14 mouse cellular contexts compared by ENCODE assay signal in genomic region chr9:119010156-119010710, GRCm38 (mm10). TPM values are rescaled to one million over a fixed set of nuclear protein-coding genes. Genes with fewer than 3 reads are reported as not detected.
DNase-seq lines count a peak whose midpoint lies in the region; ATAC-seq and TF ChIP-seq lines count a peak whose summit lies in the region.
"Had no signal": no experiment of that assay in that cellular context is flagged by ENCODE, and none has a peak within 500 bp of the region (broad histone marks: within the 10 kb centered on the region; RNA-seq: fewer than 3 reads in every experiment).

No protein-coding gene starts in this region.

- H3K4me2 ChIP-seq in hindbrain, embryonic 14.5 days (replicated peaks): no peak overlapping the region
- 0 out of 2 replicates have a peak overlapping the region, but pooled peaks have one; percentile 5 for H3K4me2 ChIP-seq in embryonic facial prominence, embryonic 13.5 days
- H3K4me2 ChIP-seq in limb, embryonic 14.5 days (replicated peaks; ENCODE audit: low read depth, low read length, severe bottlenecking): no peak overlapping the region
- H3K4me2 ChIP-seq in stomach, embryonic 14.5 days (replicated peaks; ENCODE audit: low read depth, low read length): no peak overlapping the region
- H3K4me2 ChIP-seq: hindbrain, embryonic 15.5 days had no signal

- H3K9me3 ChIP-seq in hindbrain, embryonic 10.5 days: no peaks in the 10 kb centered on the region
- no peaks in the 10 kb centered on the region for H3K9me3 ChIP-seq in hindbrain, embryonic 14.5 days (ENCODE audit: control insufficient read depth, low read length)
- H3K9me3 ChIP-seq in embryonic facial prominence, embryonic 13.5 days: no peaks in the 10 kb centered on the region
- H3K9me3 ChIP-seq in limb, embryonic 14.5 days (ENCODE audit: control insufficient read depth, low read length): no peaks in the 10 kb centered on the region
- no peaks in the 10 kb centered on the region for H3K9me3 ChIP-seq in stomach, embryonic 14.5 days (ENCODE audit: control insufficient read depth, low read depth, low read length)
- H3K9me3 ChIP-seq: hindbrain, embryonic 15.5 days; megakaryocyte, embryonic 14.5 days had no signal

- peaks cover 34% of the 10 kb centered on the region for H3K4me1 ChIP-seq in hindbrain, embryonic 10.5 days (replicated peaks)
- peaks cover 8% of the 10 kb centered on the region; the same call in 1 of the 2 replicates for H3K4me1 ChIP-seq in hindbrain, embryonic 14.5 days (replicated peaks; ENCODE audit: control insufficient read depth, insufficient read depth, low read length)
- H3K4me1 ChIP-seq in embryonic facial prominence, embryonic 13.5 days: peaks cover 44% of the 10 kb centered on the region
- H3K4me1 ChIP-seq in limb, embryonic 14.5 days (ENCODE audit: control insufficient read depth, insufficient read depth, low read length): peaks cover 10% of the 10 kb centered on the region; the same call in 1 of the 2 replicates
- peaks cover 3% of the 10 kb centered on the region; the same call in 1 of the 2 replicates for H3K4me1 ChIP-seq in stomach, embryonic 14.5 days (ENCODE audit: control insufficient read depth, insufficient read depth, low read length)

- no peak for DNase-seq in hindbrain, embryonic 10.5 days (ENCODE audit: low spot score)
- no peak for DNase-seq in hindbrain, embryonic 14.5 days (ENCODE audit: low spot score)
- DNase-seq in limb, embryonic 14.5 days (ENCODE audit: low spot score): no peak
- DNase-seq in adrenal gland, adult (ENCODE audit: inconsistent age in 2 of 2, low spot score in 1 of 2): no peak
- DNase-seq in layer of hippocampus, adult 9-10 months (ENCODE audit: low spot score): no peak
- no peak for DNase-seq in gastrocnemius, adult 18-20 months (ENCODE audit: low spot score)
- DNase-seq: adrenal gland, adult 8-10 months; spleen, adult 18-20 months; thymus, postnatal 25 days had no signal

- H3K4me3 ChIP-seq in hindbrain, embryonic 10.5 days: no peak overlapping the region
- no peak overlapping the region for H3K4me3 ChIP-seq in hindbrain, embryonic 14.5 days (replicated peaks; ENCODE audit: low read length)
- H3K4me3 ChIP-seq in embryonic facial prominence, embryonic 13.5 days: no peak overlapping the region
- H3K4me3 ChIP-seq in limb, embryonic 14.5 days (replicated peaks; ENCODE audit: low read length): no peak overlapping the region
- H3K4me3 ChIP-seq in stomach, embryonic 14.5 days (ENCODE audit: low read depth, low read length): no peak overlapping the region
- H3K4me3 ChIP-seq: hindbrain, embryonic 15.5 days; megakaryocyte, embryonic 14.5 days; myocyte had no signal

- peaks cover 12% of the 10 kb centered on the region for H3K36me3 ChIP-seq in hindbrain, embryonic 10.5 days
- peaks cover 6% of the 10 kb centered on the region; the same call in 1 of the 2 replicates for H3K36me3 ChIP-seq in hindbrain, embryonic 14.5 days (replicated peaks; ENCODE audit: control insufficient read depth, insufficient read depth)
- H3K36me3 ChIP-seq in embryonic facial prominence, embryonic 13.5 days: peaks cover 24% of the 10 kb centered on the region
- H3K36me3 ChIP-seq in limb, embryonic 14.5 days (ENCODE audit: control insufficient read depth, insufficient read depth, low read length): peaks cover 39% of the 10 kb centered on the region
- peaks cover 13% of the 10 kb centered on the region; the same call in 1 of the 2 replicates for H3K36me3 ChIP-seq in stomach, embryonic 14.5 days (ENCODE audit: control insufficient read depth, insufficient read depth, low read length)
- H3K36me3 ChIP-seq: hindbrain, embryonic 15.5 days had no signal

- 78% methylated on average over 13 of the region's 13 CpGs for WGBS in hindbrain, embryonic 10.5 days
- WGBS in hindbrain, embryonic 14.5 days: 87% methylated on average over 13 of the region's 13 CpGs
- 57% methylated on average over 13 of the region's 13 CpGs for WGBS in embryonic facial prominence, embryonic 13.5 days
- WGBS in limb, embryonic 14.5 days: 61% methylated on average over 13 of the region's 13 CpGs
- WGBS in stomach, embryonic 14.5 days: 67% methylated on average over 13 of the region's 13 CpGs

- no peak for TF ChIP-seq POLR2A in limb, embryonic 14.5 days (IDR thresholded peaks at IDR 0.05; ENCODE audit: borderline replicate concordance, extremely low read depth, insufficient read depth, insufficient read length)

- no peaks in the 10 kb centered on the region for H3K27me3 ChIP-seq in hindbrain, embryonic 10.5 days (ENCODE audit: insufficient read depth, poor library complexity, severe bottlenecking)
- H3K27me3 ChIP-seq in hindbrain, embryonic 14.5 days (ENCODE audit: control insufficient read depth, insufficient read depth, low read length): no peaks in the 10 kb centered on the region
- no peaks in the 10 kb centered on the region for H3K27me3 ChIP-seq in embryonic facial prominence, embryonic 13.5 days
- no peaks in the 10 kb centered on the region for H3K27me3 ChIP-seq in limb, embryonic 14.5 days (ENCODE audit: control insufficient read depth, insufficient read depth, low read length)
- no peaks in the 10 kb centered on the region for H3K27me3 ChIP-seq in stomach, embryonic 14.5 days (ENCODE audit: control insufficient read depth, insufficient read depth, low read length)
- H3K27me3 ChIP-seq: hindbrain, embryonic 15.5 days; megakaryocyte, embryonic 14.5 days had no signal

- no peak overlapping the region for H3K9ac ChIP-seq in hindbrain, embryonic 14.5 days
- no peak overlapping the region for H3K9ac ChIP-seq in embryonic facial prominence, embryonic 13.5 days
- H3K9ac ChIP-seq in limb, embryonic 14.5 days (ENCODE audit: low read depth, low read length, severe bottlenecking): no peak overlapping the region
- no peak overlapping the region for H3K9ac ChIP-seq in stomach, embryonic 14.5 days (replicated peaks; ENCODE audit: low read depth, low read length)
- H3K9ac ChIP-seq: hindbrain, embryonic 15.5 days had no signal

- ATAC-seq in hindbrain, embryonic 14.5 days (ENCODE audit: low FRiP score): no peak
- ATAC-seq in embryonic facial prominence, embryonic 13.5 days (ENCODE audit: insufficient number of reproducible peaks, insufficient read depth, low FRiP score, low TSS enrichment, low read depth): peak; percentile 79; the same call in 1 of the 2 replicates
- peak; percentile 26; the same call in 1 of the 2 replicates for ATAC-seq in limb, embryonic 14.5 days (ENCODE audit: low FRiP score, low read depth)
- peak; percentile 58; the same call in 1 of the 2 replicates for ATAC-seq in stomach, embryonic 14.5 days (ENCODE audit: insufficient number of reproducible peaks, insufficient read depth, low FRiP score, low read depth)

- peak overlapping the region; percentile 8; the same call in 1 of the 2 replicates for H3K27ac ChIP-seq in hindbrain, embryonic 10.5 days
- no peak overlapping the region for H3K27ac ChIP-seq in hindbrain, embryonic 14.5 days
- H3K27ac ChIP-seq in embryonic facial prominence, embryonic 13.5 days: peak overlapping the region; percentile 80
- H3K27ac ChIP-seq in limb, embryonic 14.5 days (replicated peaks; ENCODE audit: low read depth, low read length): peak overlapping the region; percentile 57
- H3K27ac ChIP-seq in stomach, embryonic 14.5 days (ENCODE audit: low read length): peak overlapping the region; percentile 70
- H3K27ac ChIP-seq: hindbrain, embryonic 15.5 days had no signal

RNA-seq across cellular contexts. Expression of gene Vill, which starts 42.3 kb away (rescaled TPM):
- polyA plus RNA-seq in hindbrain, embryonic 10.5 days (2016; fragmentation: Nextera tagmentation; extraction: Ambion mirVana): 15.8 and 16.1 TPM in 2 replicates
- polyA plus RNA-seq in hindbrain, embryonic 14.5 days (2014; fragmentation: Nextera tagmentation; extraction: Ambion mirVana): 3.1 and 4.4 TPM in 2 replicates
- 21.4 and 25.5 TPM in 2 replicates for polyA plus RNA-seq in embryonic facial prominence, embryonic 13.5 days (2015; fragmentation: Nextera tagmentation; extraction: Ambion mirVana)
- 49.8 and 68.2 TPM in 2 replicates for polyA plus RNA-seq in limb, embryonic 14.5 days (2012; rRNA removed)
- 25.2 and 29.0 TPM in 2 replicates for polyA plus RNA-seq in limb, embryonic 14.5 days (2014; fragmentation: Nextera tagmentation; extraction: Ambion mirVana)
- 31.6 and 37.9 TPM in 2 replicates for polyA plus RNA-seq in stomach, embryonic 14.5 days (2014; fragmentation: Nextera tagmentation; extraction: Ambion mirVana)
- under 1 TPM in 1 of 2 experiments, not detected in 1; 0.23 TPM for total RNA-seq in gastrocnemius, adult 18-20 months (2021)
